Mouse (Mus musculus): ENCODE measurements around the gene Eif2b1.
"Not testable (repeated sequence)": the region's sequence is repeated elsewhere in the genome, so short reads cannot be mapped to it uniquely, and the experiment has no call there.

Gene Eif2b1

GRCm38 (mm10) chr5:124550737-124551136 is 28.2 kb downstream of the Eif2b1 start:
- in situ Hi-C loops (cut with MboI, MseI), result not testable (repeated sequence)

- in situ Hi-C loops (cut with MboI, MseI), result loop anchor here (25.0 kb wide), 1 partner anchor 104 kb away; the partner anchor contains the start of genes Kmt5a and Sbno1
Observed at GRCm38 (mm10) chr5:124541602-124541973, 37.3 kb downstream of the Eif2b1 start.

GRCm38 (mm10) chr5:124540905-124541601 is 37.9 kb downstream of the Eif2b1 start:
- in situ Hi-C loops (cut with MboI, MseI), result loop anchor here (25.0 kb wide), 1 partner anchor 104 kb away; the partner anchor contains the start of genes Kmt5a and Sbno1

- in situ Hi-C loops (cut with MboI, MseI), result loop anchor here (25.0 kb wide), 1 partner anchor 103 kb away; the partner anchor contains the start of genes Kmt5a and Sbno1
Observed at GRCm38 (mm10) chr5:124540383-124540786, 38.5 kb downstream of the Eif2b1 start, which contains the start of gene Tmed2. Gene Tmed2 (plus strand): TSS chr5:124540695.

- in situ Hi-C loops (cut with MboI, MseI), result loop anchor here (10.0 to 25.0 kb wide), 2 partner anchors 103 to 1405 kb away; partner anchors contain the start of genes Kmt5a, Rhof and Sbno1
Observed at GRCm38 (mm10) chr5:124539905-124540304, 39.0 kb downstream of the Eif2b1 start.

GRCm38 (mm10) chr5:124538813-124539792 is 39.8 kb downstream of the Eif2b1 start:
- in situ Hi-C loops (cut with MboI, MseI), result loop anchor here (10.0 to 25.0 kb wide), 2 partner anchors 102 to 1404 kb away; partner anchors contain the start of genes Kmt5a, Rhof and Sbno1

- in situ Hi-C loops (cut with MboI, MseI), result loop anchor here (10.0 to 25.0 kb wide), 2 partner anchors 99 to 1402 kb away; partner anchors contain the start of genes Kmt5a, Rhof and Sbno1
Observed at GRCm38 (mm10) chr5:124536776-124537175, 42.2 kb downstream of the Eif2b1 start.

GRCm38 (mm10) chr5:124535016-124535415 is 43.9 kb downstream of the Eif2b1 start:
- in situ Hi-C loops (cut with MboI, MseI), result loop anchor here (10.0 to 25.0 kb wide), 2 partner anchors 98 to 1400 kb away; partner anchors contain the start of genes Kmt5a, Rhof and Sbno1

GRCm38 (mm10) chr5:124532451-124532850 is 46.5 kb downstream of the Eif2b1 start:
- in situ Hi-C loops (cut with MboI, MseI), result loop anchor here (5.0 to 25.0 kb wide), 3 partner anchors 40 to 1398 kb away; partner anchors contain the start of genes Kmt5a, Rhof and Sbno1

- in situ Hi-C loops (cut with MboI, MseI), result loop anchor here (5.0 to 25.0 kb wide), 3 partner anchors 39 to 1397 kb away; partner anchors contain the start of genes Kmt5a, Rhof and Sbno1
Observed at GRCm38 (mm10) chr5:124531583-124531930, 47.4 kb downstream of the Eif2b1 start.

GRCm38 (mm10) chr5:124530655-124531582 is 48.0 kb downstream of the Eif2b1 start, which contains the start of gene Rilpl1:
Gene Rilpl1 (minus strand): TSS chr5:124531391.
- in situ Hi-C loops (cut with MboI, MseI), result loop anchor here (5.0 to 25.0 kb wide), 3 partner anchors 39 to 1396 kb away; partner anchors contain the start of genes Kmt5a, Rhof and Sbno1

GRCm38 (mm10) chr5:124529697-124530096 is 49.2 kb downstream of the Eif2b1 start:
- in situ Hi-C loops (cut with MboI, MseI), result loop anchor here (5.0 to 25.0 kb wide), 3 partner anchors 37 to 1395 kb away; partner anchors contain the start of genes Kmt5a, Rhof and Sbno1

- in situ Hi-C loops (cut with MboI, MseI), result loop anchor here (25.0 kb wide), 1 partner anchor 92 kb away; the partner anchor contains the start of genes Kmt5a and Sbno1
Observed at GRCm38 (mm10) chr5:124529191-124529651, 49.7 kb downstream of the Eif2b1 start.

GRCm38 (mm10) chr5:124528791-124529190 is 50.1 kb downstream of the Eif2b1 start:
- in situ Hi-C loops (cut with MboI, MseI), result loop anchor here (25.0 kb wide), 1 partner anchor 91 kb away; the partner anchor contains the start of genes Kmt5a and Sbno1

GRCm38 (mm10) chr5:124528351-124528750 is 50.6 kb downstream of the Eif2b1 start:
- in situ Hi-C loops (cut with MboI, MseI), result loop anchor here (25.0 kb wide), 1 partner anchor 91 kb away; the partner anchor contains the start of genes Kmt5a and Sbno1

- in situ Hi-C loops (cut with MboI, MseI), result loop anchor here (25.0 kb wide), 1 partner anchor 88 kb away; the partner anchor contains the start of genes Kmt5a and Sbno1
Observed at GRCm38 (mm10) chr5:124524943-124525342, 54.0 kb downstream of the Eif2b1 start.

GRCm38 (mm10) chr5:124523032-124523431 is 55.9 kb downstream of the Eif2b1 start:
- in situ Hi-C loops (cut with MboI, MseI), result no loop called here

- in situ Hi-C loops (cut with MboI, MseI), result no loop called here
Observed at GRCm38 (mm10) chr5:124521588-124521987, 57.3 kb downstream of the Eif2b1 start.
